Mouse (Mus musculus): Measurements from ENCODE around the gene Mus81. TPM values are rescaled to one million over a fixed set of nuclear protein-coding genes. Genes with fewer than 3 reads are reported as not detected.
"Not testable (repeated sequence)": the region's sequence is repeated elsewhere in the genome, so short reads cannot be mapped to it uniquely, and the experiment has no call there.

The Mus81 gene
- polyA plus RNA-seq, 1 experiment: 94.2 TPM

- WGBS: 1% methylated on average over 62 of the region's 62 CpGs
Observed at GRCm38 (mm10) chr19:5490313-5490897, 2.2 kb upstream of the Mus81 start, which contains the start of gene Cfl1. Cfl1 (plus strand) TSS chr19:5490455.

GRCm38 (mm10) chr19:5489721-5490120 is 1.5 kb upstream of the Mus81 start:
- peaks cover 24% of the 10 kb centered on the region for H3K4me1 ChIP-seq (ENCODE audit: control insufficient read depth, insufficient read depth, low read length)
- H3K27me3 ChIP-seq (ENCODE audit: control insufficient read depth, insufficient read depth, low read length); H3K4me3 ChIP-seq (replicated peaks; ENCODE audit: insufficient read depth, low read depth, low read length); H3K27ac ChIP-seq (ENCODE audit: insufficient read depth, low read length): not testable (repeated sequence)
- DNase-seq: peak in 1 of 2 experiments; percentile 34
- 22% methylated on average over 10 of the region's 10 CpGs for WGBS

More at GRCm38 (mm10) chr19:5490313-5490897, 2.2 kb upstream of the Mus81 start, which contains the start of gene Cfl1:
- H3K4me3 ChIP-seq (replicated peaks; ENCODE audit: insufficient read depth, low read depth, low read length): peak within 1 kb of the TSS; percentile 88
- peak; percentile 94 to 97 for DNase-seq
- peak within 1 kb of the TSS; percentile 92 for H3K27ac ChIP-seq (ENCODE audit: insufficient read depth, low read length)
- TF ChIP-seq POLR2A (IDR thresholded peaks at IDR 0.05; ENCODE audit: borderline replicate concordance, insufficient read depth, low read length) (peak; percentile 89), CTCF (IDR thresholded peaks at IDR 0.05; ENCODE audit: borderline replicate concordance, insufficient read depth, low read depth, low read length) (no peak)
- peaks cover 17% of the 10 kb centered on the region for H3K4me1 ChIP-seq (ENCODE audit: control insufficient read depth, insufficient read depth, low read length)
- no peaks in the 10 kb centered on the region for H3K27me3 ChIP-seq (ENCODE audit: control insufficient read depth, insufficient read depth, low read length)

- peaks cover 29% of the 10 kb centered on the region for H3K4me1 ChIP-seq (ENCODE audit: control insufficient read depth, insufficient read depth, low read length)
- H3K4me3 ChIP-seq (replicated peaks; ENCODE audit: insufficient read depth, low read depth, low read length): peak overlapping the region; percentile 68
- no peaks in the 10 kb centered on the region for H3K27me3 ChIP-seq (ENCODE audit: control insufficient read depth, insufficient read depth, low read length)
- under 1% methylated on average over 26 of the region's 26 CpGs for WGBS
- peak overlapping the region; percentile 92 for H3K27ac ChIP-seq (ENCODE audit: insufficient read depth, low read length)
- TF ChIP-seq CTCF (IDR thresholded peaks at IDR 0.05; ENCODE audit: borderline replicate concordance, insufficient read depth, low read depth, low read length) (no peak), POLR2A (IDR thresholded peaks at IDR 0.05; ENCODE audit: borderline replicate concordance, insufficient read depth, low read length) (peak; percentile 64; the same call in 1 of the 2 replicates)
- DNase-seq: peak; percentile 96 to 97
Observed at GRCm38 (mm10) chr19:5488878-5489571, 823 bp upstream of the Mus81 start.

GRCm38 (mm10) chr19:5486771-5487170 is 1.4 kb downstream of the Mus81 start:
- H3K27ac ChIP-seq (ENCODE audit: insufficient read depth, low read length): peak overlapping the region; percentile 90
- peak overlapping the region; percentile 66 for H3K4me3 ChIP-seq (replicated peaks; ENCODE audit: insufficient read depth, low read depth, low read length)
- peaks cover 39% of the 10 kb centered on the region for H3K4me1 ChIP-seq (ENCODE audit: control insufficient read depth, insufficient read depth, low read length)

GRCm38 (mm10) chr19:5486286-5486685 is 1.9 kb downstream of the Mus81 start:
- H3K4me1 ChIP-seq (ENCODE audit: control insufficient read depth, insufficient read depth, low read length): peaks cover 39% of the 10 kb centered on the region
- H3K27ac ChIP-seq (ENCODE audit: insufficient read depth, low read length): peak overlapping the region; percentile 90
- DNase-seq: peak; percentile 81 to 84
- H3K27me3 ChIP-seq (ENCODE audit: control insufficient read depth, insufficient read depth, low read length): no peaks in the 10 kb centered on the region
- TF ChIP-seq CTCF (IDR thresholded peaks at IDR 0.05; ENCODE audit: borderline replicate concordance, insufficient read depth, low read depth, low read length) (no peak), POLR2A (IDR thresholded peaks at IDR 0.05; ENCODE audit: borderline replicate concordance, insufficient read depth, low read length) (peak; percentile 22; the same call in 1 of the 2 replicates)
- peak overlapping the region; percentile 31 for H3K4me3 ChIP-seq (replicated peaks; ENCODE audit: insufficient read depth, low read depth, low read length)
- 6% methylated on average over 8 of the region's 8 CpGs for WGBS

More at GRCm38 (mm10) chr19:5486771-5487170, 1.4 kb downstream of the Mus81 start:
- TF ChIP-seq CTCF (IDR thresholded peaks at IDR 0.05; ENCODE audit: borderline replicate concordance, insufficient read depth, low read depth, low read length): no peak
- TF ChIP-seq POLR2A (IDR thresholded peaks at IDR 0.05; ENCODE audit: borderline replicate concordance, insufficient read depth, low read length): no peak
- no peak for DNase-seq
- no peaks in the 10 kb centered on the region for H3K27me3 ChIP-seq (ENCODE audit: control insufficient read depth, insufficient read depth, low read length)
- WGBS: 30% methylated on average over 4 of the region's 4 CpGs

- peak; percentile 88 to 92 for DNase-seq
- Histone ChIP-seq H3K27me3 (ENCODE audit: control insufficient read depth, insufficient read depth, low read length) (no peaks in the 10 kb centered on the region), H3K27ac (ENCODE audit: insufficient read depth, low read length) (peak overlapping the region; percentile 90), H3K4me3 (replicated peaks; ENCODE audit: insufficient read depth, low read depth, low read length) (peak overlapping the region; percentile 31), H3K4me1 (ENCODE audit: control insufficient read depth, insufficient read depth, low read length) (peaks cover 39% of the 10 kb centered on the region)
- TF ChIP-seq CTCF (IDR thresholded peaks at IDR 0.05; ENCODE audit: borderline replicate concordance, insufficient read depth, low read depth, low read length): 0 out of 2 replicates have a peak, but pooled peaks have one; percentile 18
- TF ChIP-seq POLR2A (IDR thresholded peaks at IDR 0.05; ENCODE audit: borderline replicate concordance, insufficient read depth, low read length): no peak
- WGBS: 14% methylated on average over 7 of the region's 7 CpGs
Observed at GRCm38 (mm10) chr19:5485821-5486220, 2.4 kb downstream of the Mus81 start.

- H3K27ac ChIP-seq (ENCODE audit: insufficient read depth, low read length): peak overlapping the region; percentile 90
- 11% methylated on average over 8 of the region's 8 CpGs for WGBS
- no peaks in the 10 kb centered on the region for H3K27me3 ChIP-seq (ENCODE audit: control insufficient read depth, insufficient read depth, low read length)
- peaks cover 39% of the 10 kb centered on the region for H3K4me1 ChIP-seq (ENCODE audit: control insufficient read depth, insufficient read depth, low read length)
- TF ChIP-seq CTCF (IDR thresholded peaks at IDR 0.05; ENCODE audit: borderline replicate concordance, insufficient read depth, low read depth, low read length): no peak
- no peak for TF ChIP-seq POLR2A (IDR thresholded peaks at IDR 0.05; ENCODE audit: borderline replicate concordance, insufficient read depth, low read length)
- DNase-seq: peak in 1 of 2 experiments; percentile 73
- H3K4me3 ChIP-seq (replicated peaks; ENCODE audit: insufficient read depth, low read depth, low read length): peak overlapping the region; percentile 33
Observed at GRCm38 (mm10) chr19:5485371-5485770, 2.8 kb downstream of the Mus81 start.

GRCm38 (mm10) chr19:5484496-5484895 is 3.7 kb downstream of the Mus81 start:
- TF ChIP-seq POLR2A (IDR thresholded peaks at IDR 0.05; ENCODE audit: borderline replicate concordance, insufficient read depth, low read length) (no peak), CTCF (IDR thresholded peaks at IDR 0.05; ENCODE audit: borderline replicate concordance, insufficient read depth, low read depth, low read length) (no peak)
- DNase-seq: no peak
- peak overlapping the region; percentile 90 for H3K27ac ChIP-seq (ENCODE audit: insufficient read depth, low read length)
- WGBS: 67% methylated on average over 5 of the region's 5 CpGs
- peaks cover 39% of the 10 kb centered on the region for H3K4me1 ChIP-seq (ENCODE audit: control insufficient read depth, insufficient read depth, low read length)
- H3K4me3 ChIP-seq (replicated peaks; ENCODE audit: insufficient read depth, low read depth, low read length): peak overlapping the region; percentile 15
- H3K27me3 ChIP-seq (ENCODE audit: control insufficient read depth, insufficient read depth, low read length): no peaks in the 10 kb centered on the region

All from cerebellum, adult 2 months (tissue).